Mouse (Mus musculus) lung, embryonic 15.5 days (tissue): Measurements from ENCODE around the gene Hspg2. TPM values are rescaled to one million over a fixed set of nuclear protein-coding genes. Genes with fewer than 3 reads are reported as not detected.
A peak's percentile ranks its signal among the peaks of the same experiment; 100 is the strongest.

Source experiments
- ATAC-seq: fragments of 200-750 bp; cut with Nextera tagmentation; 2 replicates; pipeline ENCODE4 v1.8.0; 2017; ENCODE audit warnings: moderate number of reproducible peaks, borderline replicate concordance; ENCODE audit not compliant: low FRiP score, low TSS enrichment; ENCODE audit errors: extremely low read depth
- H3K27ac ChIP-seq: fragments of 300-500 bp; sonication (generic); 2 replicates; pipeline ENCODE4 v1.5.1; 2015; ENCODE audit warnings: moderate library complexity, mild to moderate bottlenecking, inconsistent platforms
- H3K27me3 ChIP-seq: fragments of 300-500 bp; sonication (generic); 2 replicates; pipeline ENCODE4 v1.6.1; 2015; ENCODE audit warnings: inconsistent platforms
- H3K36me3 ChIP-seq: fragments of 300-500 bp; sonication (generic); 2 replicates; pipeline ENCODE4 v1.6.1; 2015; ENCODE audit warnings: inconsistent platforms
- H3K4me1 ChIP-seq: fragments of 300-500 bp; sonication (generic); 2 replicates; pipeline ENCODE4 v1.6.1; 2015; ENCODE audit warnings: inconsistent platforms
- H3K4me2 ChIP-seq: fragments of 300-500 bp; sonication (generic); 2 replicates; pipeline ENCODE4 v1.6.1; 2015; ENCODE audit warnings: inconsistent platforms, mild to moderate bottlenecking, moderate library complexity
- H3K4me3 ChIP-seq: fragments of 300-500 bp; sonication (generic); 2 replicates; pipeline ENCODE4 v1.5.1; 2015; ENCODE audit warnings: mild to moderate bottlenecking, inconsistent platforms
- H3K9ac ChIP-seq: fragments of 300-500 bp; sonication (generic); 2 replicates; pipeline ENCODE4 v1.6.1; 2015; ENCODE audit warnings: inconsistent platforms
- H3K9me3 ChIP-seq: fragments of 300-500 bp; sonication (generic); 2 replicates; pipeline ENCODE4 v1.6.1; 2016; ENCODE audit warnings: inconsistent platforms
- WGBS: fragments of 180-500 bp; shearing (Covaris S2); methylation state at CpG from one replicate; pipeline ENCODE4 v1.1.7; 2015; 5-methylcytosine and 5-hydroxymethylcytosine counted together
- polyA plus RNA-seq: library from polyadenylated mRNA; unstranded; fragments of >200 nt; fragmentation: Nextera tagmentation; extraction: Ambion mirVana; gene quantifications from 2 replicates; pipeline ENCODE4 v1.2.1, GENCODE M21; 2015

Gene Hspg2
- polyA plus RNA-seq, 1 experiment from 2014 or later: 32.0 TPM

GRCm38 (mm10) chr4:137449132-137449531 lies 19.4 kb upstream of the Hspg2 start:
- no peak overlapping the region for H3K9ac ChIP-seq
- no peaks in the 10 kb centered on the region for H3K27me3 ChIP-seq
- no peak for ATAC-seq
- H3K9me3 ChIP-seq: no peaks in the 10 kb centered on the region
- WGBS: 45% methylated on average over 2 of the region's 2 CpGs
- no peaks in the 10 kb centered on the region for H3K36me3 ChIP-seq
- H3K4me1 ChIP-seq: peaks cover 23% of the 10 kb centered on the region
- no peak overlapping the region for H3K4me2 ChIP-seq
- H3K4me3 ChIP-seq: no peak overlapping the region
- H3K27ac ChIP-seq: no peak overlapping the region

GRCm38 (mm10) chr4:137449715-137450114 lies 18.9 kb upstream of the Hspg2 start:
- Histone ChIP-seq H3K27me3 (no peaks in the 10 kb centered on the region), H3K36me3 (no peaks in the 10 kb centered on the region), H3K4me3 (no peak overlapping the region), H3K9me3 (no peaks in the 10 kb centered on the region), H3K9ac (no peak overlapping the region), H3K4me2 (no peak overlapping the region), H3K27ac (no peak overlapping the region), H3K4me1 (peaks cover 23% of the 10 kb centered on the region)
- WGBS: 67% methylated on average over 10 of the region's 10 CpGs
- ATAC-seq: no peak

GRCm38 (mm10) chr4:137452190-137452589 lies 16.4 kb upstream of the Hspg2 start:
- Histone ChIP-seq H3K9ac (no peak overlapping the region), H3K4me3 (no peak overlapping the region), H3K27me3 (no peaks in the 10 kb centered on the region), H3K4me2 (no peak overlapping the region), H3K36me3 (no peaks in the 10 kb centered on the region), H3K4me1 (peaks cover 25% of the 10 kb centered on the region), H3K9me3 (no peaks in the 10 kb centered on the region), H3K27ac (no peak overlapping the region)
- WGBS: 89% methylated on average over 6 of the region's 6 CpGs
- no peak for ATAC-seq

GRCm38 (mm10) chr4:137453234-137453767 lies 15.3 kb upstream of the Hspg2 start, which contains the start of gene 1700013G24Rik:
Gene 1700013G24Rik (plus strand): TSS chr4:137453284.
- H3K4me1 ChIP-seq: peaks cover 21% of the 10 kb centered on the region
- no peak for ATAC-seq
- no peak within 1 kb of the TSS for H3K27ac ChIP-seq
- no peak within 1 kb of the TSS for H3K4me3 ChIP-seq
- H3K4me2 ChIP-seq: no peak within 1 kb of the TSS
- H3K9me3 ChIP-seq: no peaks in the 10 kb centered on the region
- no peaks in the 10 kb centered on the region for H3K36me3 ChIP-seq
- H3K27me3 ChIP-seq: no peaks in the 10 kb centered on the region
- no peak within 1 kb of the TSS for H3K9ac ChIP-seq
- WGBS: 73% methylated on average over 8 of the region's 8 CpGs

GRCm38 (mm10) chr4:137454582-137454981 lies 14.0 kb upstream of the Hspg2 start:
- Histone ChIP-seq H3K4me3 (no peak overlapping the region), H3K27ac (no peak overlapping the region), H3K4me1 (peaks cover 21% of the 10 kb centered on the region; the same call in 1 of the 2 replicates), H3K9me3 (no peaks in the 10 kb centered on the region), H3K4me2 (no peak overlapping the region), H3K9ac (no peak overlapping the region), H3K27me3 (no peaks in the 10 kb centered on the region), H3K36me3 (no peaks in the 10 kb centered on the region)
- no peak for ATAC-seq
- 75% methylated on average over 14 of the region's 14 CpGs for WGBS

- no peak overlapping the region for H3K9ac ChIP-seq
- no peaks in the 10 kb centered on the region for H3K9me3 ChIP-seq
- no peak for ATAC-seq
- H3K4me2 ChIP-seq: no peak overlapping the region
- H3K36me3 ChIP-seq: no peaks in the 10 kb centered on the region
- no peak overlapping the region for H3K27ac ChIP-seq
- H3K4me1 ChIP-seq: peaks cover 34% of the 10 kb centered on the region
- H3K4me3 ChIP-seq: no peak overlapping the region
- 74% methylated on average over 12 of the region's 12 CpGs for WGBS
- no peaks in the 10 kb centered on the region for H3K27me3 ChIP-seq
These were observed 12.0 kb upstream of the Hspg2 start for GRCm38 (mm10) chr4:137456581-137456980.

GRCm38 (mm10) chr4:137457292-137457691 lies 11.3 kb upstream of the Hspg2 start:
- H3K27me3 ChIP-seq: no peaks in the 10 kb centered on the region
- H3K9me3 ChIP-seq: no peaks in the 10 kb centered on the region
- WGBS: 53% methylated on average over 4 of the region's 4 CpGs
- H3K9ac ChIP-seq: no peak overlapping the region
- H3K4me3 ChIP-seq: no peak overlapping the region
- peaks cover 41% of the 10 kb centered on the region for H3K4me1 ChIP-seq
- no peaks in the 10 kb centered on the region for H3K36me3 ChIP-seq
- H3K27ac ChIP-seq: no peak overlapping the region
- H3K4me2 ChIP-seq: no peak overlapping the region
- no peak for ATAC-seq

- WGBS: 71% methylated on average over 9 of the region's 9 CpGs
- Histone ChIP-seq H3K4me2 (no peak overlapping the region), H3K27ac (no peak overlapping the region)
These were observed 10.3 kb upstream of the Hspg2 start for GRCm38 (mm10) chr4:137458310-137458709.

GRCm38 (mm10) chr4:137458861-137459260 lies 9.7 kb upstream of the Hspg2 start:
- no peaks in the 10 kb centered on the region for H3K9me3 ChIP-seq
- WGBS: 45% methylated on average over 5 of the region's 5 CpGs
- H3K4me1 ChIP-seq: peaks cover 53% of the 10 kb centered on the region
- H3K36me3 ChIP-seq: no peaks in the 10 kb centered on the region
- no peak overlapping the region for H3K4me2 ChIP-seq
- ATAC-seq: no peak
- no peak overlapping the region for H3K27ac ChIP-seq
- no peaks in the 10 kb centered on the region for H3K27me3 ChIP-seq
- H3K9ac ChIP-seq: no peak overlapping the region
- no peak overlapping the region for H3K4me3 ChIP-seq

More at GRCm38 (mm10) chr4:137458310-137458709, 10.3 kb upstream of the Hspg2 start:
- peaks cover 51% of the 10 kb centered on the region for H3K4me1 ChIP-seq
- no peak for ATAC-seq
- no peak overlapping the region for H3K9ac ChIP-seq
- H3K4me3 ChIP-seq: no peak overlapping the region
- no peaks in the 10 kb centered on the region for H3K27me3 ChIP-seq
- H3K36me3 ChIP-seq: no peaks in the 10 kb centered on the region
- H3K9me3 ChIP-seq: no peaks in the 10 kb centered on the region

- 66% methylated on average over 14 of the region's 14 CpGs for WGBS
These were observed 7.9 kb upstream of the Hspg2 start for GRCm38 (mm10) chr4:137460676-137461075.

GRCm38 (mm10) chr4:137461217-137461616 lies 7.4 kb upstream of the Hspg2 start:
- 75% methylated on average over 4 of the region's 4 CpGs for WGBS
- Histone ChIP-seq H3K9ac (no peak overlapping the region), H3K36me3 (no peaks in the 10 kb centered on the region), H3K9me3 (no peaks in the 10 kb centered on the region), H3K27me3 (no peaks in the 10 kb centered on the region), H3K4me2 (no peak overlapping the region), H3K4me3 (no peak overlapping the region), H3K27ac (peak overlapping the region; percentile 60), H3K4me1 (peaks cover 67% of the 10 kb centered on the region)
- ATAC-seq: no peak

More at GRCm38 (mm10) chr4:137460676-137461075, 7.9 kb upstream of the Hspg2 start:
- no peaks in the 10 kb centered on the region for H3K27me3 ChIP-seq
- ATAC-seq: no peak
- no peak overlapping the region for H3K4me2 ChIP-seq
- H3K9me3 ChIP-seq: no peaks in the 10 kb centered on the region
- H3K27ac ChIP-seq: peak overlapping the region; percentile 60
- no peaks in the 10 kb centered on the region for H3K36me3 ChIP-seq
- H3K4me1 ChIP-seq: peaks cover 66% of the 10 kb centered on the region
- H3K4me3 ChIP-seq: no peak overlapping the region
- H3K9ac ChIP-seq: no peak overlapping the region

- H3K27ac ChIP-seq: peak overlapping the region; percentile 60
- 14% methylated on average over 16 of the region's 16 CpGs for whole genome bisulfite sequencing
These were observed 6.4 kb upstream of the Hspg2 start for GRCm38 (mm10) chr4:137461981-137462690.

More at GRCm38 (mm10) chr4:137461981-137462690, 6.4 kb upstream of the Hspg2 start:
- no peak overlapping the region; the same call in 1 of the 2 replicates for H3K4me2 ChIP-seq
- no peaks in the 10 kb centered on the region for H3K27me3 ChIP-seq
- no peaks in the 10 kb centered on the region for H3K36me3 ChIP-seq
- H3K9ac ChIP-seq: no peak overlapping the region
- no peak overlapping the region for H3K4me3 ChIP-seq
- H3K4me1 ChIP-seq: peaks cover 70% of the 10 kb centered on the region
- peak; percentile 86 for ATAC-seq
- no peaks in the 10 kb centered on the region for H3K9me3 ChIP-seq
